Mouse (Mus musculus): ENCODE data around the gene Cela3b. TPM values are rescaled to one million over a fixed set of nuclear protein-coding genes. Genes with fewer than 3 reads are reported as not detected.
A peak's percentile ranks its signal among the peaks of the same experiment; 100 is the strongest.

The Cela3b gene
- polyA plus RNA-seq, 1 experiment, result not detected

DNA sequence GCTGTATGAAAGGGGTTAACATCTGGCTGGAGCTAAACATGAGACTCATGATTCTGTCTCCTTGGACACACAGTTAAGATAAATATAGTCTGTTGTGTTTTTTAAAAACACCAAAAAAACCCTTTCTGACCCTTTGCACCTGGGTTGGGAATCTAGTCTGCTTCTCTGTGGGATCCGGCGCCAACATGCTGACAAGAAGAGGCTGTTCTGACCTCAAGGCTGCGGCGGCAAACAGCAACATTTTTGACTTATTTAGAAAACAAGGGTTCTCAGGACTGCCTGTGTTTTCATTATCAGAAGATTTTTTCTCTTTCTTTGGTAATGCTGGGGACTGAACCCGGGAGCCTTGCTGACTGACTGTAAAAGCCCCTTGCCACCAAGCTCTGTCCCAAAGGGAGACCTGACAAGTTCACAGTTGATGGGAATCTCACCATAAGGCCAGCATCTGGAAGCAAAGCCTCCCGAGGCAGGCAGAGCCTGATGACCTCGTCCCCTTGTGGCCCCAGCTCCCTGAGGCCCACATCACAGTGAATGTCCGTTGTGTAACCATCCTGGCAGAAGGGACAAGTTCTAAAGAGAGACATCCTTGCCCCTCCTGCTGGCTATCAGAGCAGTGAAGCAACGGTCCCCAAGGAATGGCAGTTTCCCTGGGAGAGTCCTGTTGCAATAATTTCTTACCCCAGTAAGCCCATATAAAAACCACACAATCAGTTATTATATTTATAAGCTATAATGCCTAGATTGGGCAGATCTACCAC lies 36.8 kb downstream of the Cela3b start:
- H3K4me3 ChIP-seq (ENCODE audit: insufficient read depth, low read length), result no peak overlapping the region
- no peak overlapping the region for H3K27ac ChIP-seq (ENCODE audit: insufficient read depth, low read length)
- H3K4me1 ChIP-seq (ENCODE audit: control insufficient read depth, insufficient read depth, low read length), result peaks cover 2% of the 10 kb centered on the region; the same call in 1 of the 2 replicates
- TF ChIP-seq POLR2A (IDR thresholded peaks at IDR 0.05; ENCODE audit: extremely low read depth, insufficient read depth, low read length) (no peak), CTCF (IDR thresholded peaks at IDR 0.05; ENCODE audit: extremely low read depth, insufficient read depth, low read length) (no peak)

DNA sequence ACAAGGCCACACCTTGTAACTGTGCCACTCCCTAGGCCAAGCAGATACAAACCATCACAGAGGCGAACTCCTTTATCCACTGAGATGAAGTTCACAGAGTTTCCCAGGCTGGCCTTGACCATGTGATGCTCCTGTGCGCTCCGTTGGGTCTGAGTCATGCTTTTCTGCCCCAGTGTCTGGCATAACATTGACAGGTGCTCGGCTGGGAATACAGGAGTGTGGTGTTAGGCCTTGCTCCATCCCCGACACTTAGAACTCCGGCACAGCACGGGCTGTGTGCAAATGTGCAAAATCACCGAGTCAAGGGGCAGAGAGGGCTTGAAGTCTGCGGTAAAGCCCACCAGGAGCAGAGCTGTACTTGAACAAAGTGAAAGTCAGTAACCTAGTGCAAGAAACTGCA lies 37.5 kb downstream of the Cela3b start:
- Histone ChIP-seq H3K4me3 (ENCODE audit: insufficient read depth, low read length) (no peak overlapping the region), H3K4me1 (ENCODE audit: control insufficient read depth, insufficient read depth, low read length) (peaks cover 2% of the 10 kb centered on the region; the same call in 1 of the 2 replicates), H3K27ac (ENCODE audit: insufficient read depth, low read length) (no peak overlapping the region)
- TF ChIP-seq POLR2A (IDR thresholded peaks at IDR 0.05; ENCODE audit: extremely low read depth, insufficient read depth, low read length), result no peak
- no peak for TF ChIP-seq CTCF (IDR thresholded peaks at IDR 0.05; ENCODE audit: extremely low read depth, insufficient read depth, low read length)

DNA sequence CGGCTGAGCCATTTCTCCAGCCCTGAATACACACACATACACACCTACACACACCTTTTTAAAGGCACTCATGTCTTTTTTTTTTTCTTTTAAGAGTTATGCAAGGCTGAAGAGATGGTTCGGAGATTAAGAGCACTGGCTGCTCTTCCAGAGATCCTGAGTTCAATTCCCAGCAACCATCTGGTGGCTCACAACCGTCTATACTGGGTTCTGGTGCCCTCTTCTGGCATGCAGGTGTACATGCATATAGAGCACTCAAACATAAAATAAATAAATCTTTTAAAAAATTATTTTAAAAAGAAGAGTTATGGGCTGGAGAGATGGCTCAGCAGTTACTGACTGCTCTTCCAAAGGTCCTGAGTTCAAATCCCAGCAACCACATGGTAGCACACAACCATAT lies 39.1 kb downstream of the Cela3b start:
- Histone ChIP-seq H3K4me3 (ENCODE audit: insufficient read depth, low read length) (no peak overlapping the region), H3K4me1 (ENCODE audit: control insufficient read depth, insufficient read depth, low read length) (peaks cover 2% of the 10 kb centered on the region; the same call in 1 of the 2 replicates), H3K27ac (ENCODE audit: insufficient read depth, low read length) (no peak overlapping the region)
- TF ChIP-seq CTCF (IDR thresholded peaks at IDR 0.05; ENCODE audit: extremely low read depth, insufficient read depth, low read length), result 0 out of 2 replicates have a peak, but pooled peaks have one; percentile 12
- no peak for TF ChIP-seq POLR2A (IDR thresholded peaks at IDR 0.05; ENCODE audit: extremely low read depth, insufficient read depth, low read length)

DNA sequence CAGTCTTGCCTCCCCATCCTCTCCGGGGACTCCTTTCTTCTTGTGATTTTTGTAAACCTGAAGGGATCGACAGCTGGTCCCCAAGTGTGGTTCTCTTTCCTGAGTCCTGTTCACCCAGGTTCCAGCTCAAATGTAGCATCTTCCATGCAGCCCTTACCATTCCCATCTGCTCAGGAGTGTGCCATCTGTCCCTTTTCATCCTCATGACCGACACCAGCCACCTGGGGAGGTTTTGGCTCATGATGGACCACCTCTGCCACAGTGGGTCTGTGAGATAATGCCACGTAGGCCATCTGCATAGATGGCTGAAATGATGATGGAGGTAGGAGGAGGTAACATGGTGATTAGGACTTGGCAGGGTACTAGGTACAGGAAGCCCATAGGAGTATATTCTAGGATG lies 40.1 kb downstream of the Cela3b start:
- TF ChIP-seq POLR2A (IDR thresholded peaks at IDR 0.05; ENCODE audit: extremely low read depth, insufficient read depth, low read length) (no peak), CTCF (IDR thresholded peaks at IDR 0.05; ENCODE audit: extremely low read depth, insufficient read depth, low read length) (no peak)
- Histone ChIP-seq H3K4me3 (ENCODE audit: insufficient read depth, low read length) (no peak overlapping the region), H3K4me1 (ENCODE audit: control insufficient read depth, insufficient read depth, low read length) (peaks cover 2% of the 10 kb centered on the region; the same call in 1 of the 2 replicates), H3K27ac (ENCODE audit: insufficient read depth, low read length) (no peak overlapping the region)

DNA sequence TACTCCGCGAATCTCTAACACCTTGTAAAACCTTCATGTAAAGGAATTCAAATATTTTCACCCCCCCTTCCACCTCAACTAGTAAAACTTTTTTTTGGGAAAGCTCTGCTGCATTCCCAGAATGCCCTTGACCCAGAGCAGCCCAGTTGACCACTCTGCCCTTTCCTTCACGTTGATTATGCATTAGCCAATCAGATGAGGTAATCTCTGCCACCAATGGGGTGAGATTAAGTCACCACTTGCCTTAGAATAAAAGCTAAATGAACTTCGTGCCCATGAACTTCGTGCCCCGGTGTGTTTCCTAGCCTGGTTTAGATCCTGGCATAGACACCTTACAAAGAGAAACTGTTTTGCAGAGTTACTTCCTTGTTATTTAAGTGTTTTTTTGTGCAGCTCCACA lies 41.4 kb downstream of the Cela3b start:
- Histone ChIP-seq H3K27ac (ENCODE audit: insufficient read depth, low read length) (0 out of 2 replicates have a peak overlapping the region, but pooled peaks have one; percentile 86), H3K4me3 (ENCODE audit: insufficient read depth, low read length) (peak overlapping the region; percentile 83; the same call in 1 of the 2 replicates), H3K4me1 (ENCODE audit: control insufficient read depth, insufficient read depth, low read length) (peaks cover 2% of the 10 kb centered on the region; the same call in 1 of the 2 replicates)
- TF ChIP-seq POLR2A (IDR thresholded peaks at IDR 0.05; ENCODE audit: extremely low read depth, insufficient read depth, low read length) (no peak), CTCF (IDR thresholded peaks at IDR 0.05; ENCODE audit: extremely low read depth, insufficient read depth, low read length) (no peak)

DNA sequence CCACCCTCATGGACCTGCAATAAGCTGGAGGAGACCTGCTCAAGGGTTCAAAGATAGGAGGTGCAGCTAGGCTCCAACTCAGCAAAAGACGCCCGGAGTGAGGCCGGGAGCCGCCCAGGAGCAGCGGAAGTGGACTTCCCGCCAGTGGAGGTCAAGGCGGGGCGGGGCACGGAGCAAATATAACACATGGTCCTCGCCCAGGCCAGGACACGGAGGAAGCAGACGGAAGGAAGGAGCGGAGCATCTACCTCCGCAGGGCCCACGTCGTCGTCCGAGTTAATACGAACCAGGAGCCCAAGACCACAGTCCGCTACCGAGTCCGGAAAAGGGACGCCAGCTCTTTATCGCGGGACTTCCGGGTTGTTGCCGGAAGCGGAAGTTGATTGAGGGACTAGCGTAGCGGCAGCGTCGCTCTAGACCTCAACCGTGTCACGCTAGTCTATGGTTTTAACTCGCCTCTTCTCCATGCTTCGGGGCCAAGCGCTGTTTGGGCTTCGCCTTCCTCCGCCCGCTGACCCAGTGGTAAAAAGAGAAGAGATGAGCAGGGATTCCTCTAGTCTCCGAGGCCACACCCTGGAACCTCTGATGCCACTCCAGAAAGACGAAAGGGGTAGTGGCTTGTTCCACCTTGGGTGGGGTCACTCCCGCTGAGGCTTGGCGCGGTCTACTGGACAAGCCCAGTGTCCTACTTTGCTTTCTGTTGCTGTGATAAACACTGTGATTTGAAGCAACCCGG lies 42.1 kb downstream of the Cela3b start:
- H3K4me1 ChIP-seq (ENCODE audit: control insufficient read depth, insufficient read depth, low read length), result peaks cover 2% of the 10 kb centered on the region; the same call in 1 of the 2 replicates
- TF ChIP-seq POLR2A (IDR thresholded peaks at IDR 0.05; ENCODE audit: extremely low read depth, insufficient read depth, low read length) (peak; percentile 92), CTCF (IDR thresholded peaks at IDR 0.05; ENCODE audit: extremely low read depth, insufficient read depth, low read length) (no peak)

DNA sequence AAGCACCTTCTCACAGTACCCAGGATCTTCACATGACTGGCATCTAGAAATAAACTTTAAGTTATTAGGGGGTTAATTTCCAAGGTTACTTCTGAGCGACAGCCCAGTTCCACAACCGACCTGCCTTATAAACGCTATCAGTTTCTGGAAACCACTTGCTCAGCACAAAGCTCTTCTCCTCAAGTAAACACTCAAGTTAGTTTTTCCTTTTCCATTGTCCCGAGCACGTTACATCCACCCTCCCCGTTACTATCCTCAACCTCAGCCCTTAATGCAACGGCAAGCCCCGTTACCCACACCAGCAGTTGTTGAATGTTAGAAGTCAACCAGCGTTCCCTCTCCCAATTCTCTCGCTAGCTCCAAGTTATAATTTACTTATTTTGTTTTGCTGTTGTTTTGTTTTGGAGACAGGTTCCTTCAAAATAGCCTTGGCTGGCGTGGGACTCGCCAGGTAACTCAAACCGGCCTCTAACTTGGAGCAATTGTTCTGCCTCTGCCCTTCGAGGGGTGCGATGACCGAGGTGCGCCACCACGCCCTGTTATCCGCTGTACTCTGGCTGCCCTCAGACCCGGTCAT lies 42.8 kb downstream of the Cela3b start:
- TF ChIP-seq CTCF (IDR thresholded peaks at IDR 0.05; ENCODE audit: extremely low read depth, insufficient read depth, low read length), result no peak
- TF ChIP-seq POLR2A (IDR thresholded peaks at IDR 0.05; ENCODE audit: extremely low read depth, insufficient read depth, low read length), result no peak
- H3K27ac ChIP-seq (ENCODE audit: insufficient read depth, low read length), result peak overlapping the region; percentile 81
- H3K4me3 ChIP-seq (ENCODE audit: insufficient read depth, low read length), result peak overlapping the region; percentile 83
- peaks cover 2% of the 10 kb centered on the region; the same call in 1 of the 2 replicates for H3K4me1 ChIP-seq (ENCODE audit: control insufficient read depth, insufficient read depth, low read length)

More for the DNA sequence above, 42.1 kb downstream of the Cela3b start:
- H3K27ac ChIP-seq (ENCODE audit: insufficient read depth, low read length), result peak overlapping the region; percentile 86
- H3K4me3 ChIP-seq (ENCODE audit: insufficient read depth, low read length), result peak overlapping the region; percentile 83

DNA sequence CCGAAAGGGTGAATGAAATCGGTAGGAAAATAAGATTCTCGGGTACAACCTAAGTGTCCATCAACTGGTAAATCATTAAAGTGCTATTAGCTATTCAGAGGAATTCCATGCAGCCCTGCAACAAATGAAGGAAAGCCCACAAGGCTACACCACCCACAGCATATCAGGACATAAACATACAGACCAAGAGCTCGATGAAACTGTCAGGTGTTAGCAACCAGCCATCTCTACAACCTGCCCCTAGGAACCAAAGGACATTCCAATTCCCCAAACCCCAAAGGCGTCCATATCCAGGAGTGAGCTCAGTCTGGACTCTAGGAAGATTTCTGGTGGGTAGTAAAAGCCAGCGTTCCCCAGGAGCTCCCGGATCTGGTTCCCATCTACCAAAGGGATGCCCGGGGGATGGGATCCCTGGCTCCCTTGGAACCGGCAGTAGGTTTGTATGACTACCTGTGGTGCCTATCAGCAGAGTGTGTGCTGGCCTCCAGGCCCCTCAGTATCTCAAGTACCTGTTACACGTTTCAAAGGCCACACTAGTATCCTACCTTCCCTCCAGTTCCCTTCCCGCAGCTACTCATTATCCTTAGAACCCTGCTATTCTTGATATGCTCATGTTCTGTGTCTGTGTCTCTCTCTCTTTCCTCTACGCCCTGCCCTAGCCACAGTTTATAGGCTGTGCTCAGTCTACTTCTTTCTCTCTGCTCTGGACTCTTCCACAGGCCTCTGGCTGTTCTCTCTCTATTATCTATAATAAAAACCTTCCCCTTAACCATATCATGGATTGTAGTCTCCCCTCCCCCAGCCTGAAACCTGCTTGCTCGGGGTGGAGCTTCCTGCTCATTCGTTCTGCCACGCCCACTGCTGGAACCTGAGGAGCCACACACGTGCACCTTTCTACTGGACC lies 49.4 kb downstream of the Cela3b start:
- H3K27ac ChIP-seq (ENCODE audit: insufficient read depth, low read length), result no peak overlapping the region
- no peak overlapping the region for H3K4me3 ChIP-seq (ENCODE audit: insufficient read depth, low read length)
- no peaks in the 10 kb centered on the region for H3K4me1 ChIP-seq (ENCODE audit: control insufficient read depth, insufficient read depth, low read length)
- TF ChIP-seq POLR2A (IDR thresholded peaks at IDR 0.05; ENCODE audit: extremely low read depth, insufficient read depth, low read length) (no peak), CTCF (IDR thresholded peaks at IDR 0.05; ENCODE audit: extremely low read depth, insufficient read depth, low read length) (no peak)

Data from cortical plate, adult 2 months (tissue).